Mouse (Mus musculus) liver, embryonic 13.5 days (tissue): ENCODE results near the gene Gal. TPM values are rescaled to one million over a fixed set of nuclear protein-coding genes. Genes with fewer than 3 reads are reported as not detected.

Source experiments
- ATAC-seq: fragments of 200-750 bp; cut with Nextera tagmentation; 2 replicates; pipeline ENCODE4 v1.8.0; 2017; ENCODE audit warnings: low read depth, mild to moderate bottlenecking, moderate number of reproducible peaks, moderate library complexity
- DNase-seq: peaks from one replicate; pipeline ENCODE4 v3.0.0; 2022
- H3K27ac ChIP-seq: fragments of 300-500 bp; sonication (generic); 2 replicates; pipeline ENCODE4 v1.5.1; 2015; ENCODE audit warnings: moderate library complexity, mild to moderate bottlenecking, inconsistent platforms
- H3K27me3 ChIP-seq: fragments of 300-500 bp; sonication (generic); 2 replicates; pipeline ENCODE4 v1.6.1; 2015; ENCODE audit warnings: mild to moderate bottlenecking, inconsistent platforms
- H3K36me3 ChIP-seq: fragments of 300-500 bp; sonication (generic); 2 replicates; pipeline ENCODE4 v1.6.1; 2015; ENCODE audit warnings: mild to moderate bottlenecking, inconsistent platforms
- H3K4me1 ChIP-seq: fragments of 300-500 bp; sonication (generic); replicated peaks from 2 replicates; pipeline ENCODE4 v1.6.1; 2015; ENCODE audit warnings: inconsistent platforms
- H3K4me2 ChIP-seq: fragments of 300-500 bp; sonication (generic); 2 replicates; pipeline ENCODE4 v1.6.1; 2015; ENCODE audit warnings: inconsistent platforms, mild to moderate bottlenecking, moderate library complexity
- H3K4me3 ChIP-seq: fragments of 300-500 bp; sonication (generic); replicated peaks from 2 replicates; pipeline ENCODE4 v1.5.1; 2015; ENCODE audit warnings: mild to moderate bottlenecking, inconsistent platforms
- H3K9ac ChIP-seq: fragments of 300-500 bp; sonication (generic); 2 replicates; pipeline ENCODE4 v1.6.1; 2015; ENCODE audit warnings: mild to moderate bottlenecking, inconsistent platforms
- H3K9me3 ChIP-seq: fragments of 300-500 bp; sonication (generic); replicated peaks from 2 replicates; pipeline ENCODE4 v1.6.1; 2016; ENCODE audit warnings: inconsistent platforms
- WGBS: fragments of 180-500 bp; shearing (Covaris S2); methylation state at CpG from one replicate; pipeline ENCODE4 v1.1.7; 2015; ENCODE audit not compliant: insufficient replicate concordance; 5-methylcytosine and 5-hydroxymethylcytosine counted together
- polyA plus RNA-seq: library from polyadenylated mRNA; unstranded; fragments of >200 nt; fragmentation: Nextera tagmentation; extraction: Ambion mirVana; gene quantifications from 2 replicates; pipeline ENCODE4 v1.2.1, GENCODE M21; 2015

The Gal gene
- polyA plus RNA-seq, 1 experiment from 2014 or later: not detected

DNA sequence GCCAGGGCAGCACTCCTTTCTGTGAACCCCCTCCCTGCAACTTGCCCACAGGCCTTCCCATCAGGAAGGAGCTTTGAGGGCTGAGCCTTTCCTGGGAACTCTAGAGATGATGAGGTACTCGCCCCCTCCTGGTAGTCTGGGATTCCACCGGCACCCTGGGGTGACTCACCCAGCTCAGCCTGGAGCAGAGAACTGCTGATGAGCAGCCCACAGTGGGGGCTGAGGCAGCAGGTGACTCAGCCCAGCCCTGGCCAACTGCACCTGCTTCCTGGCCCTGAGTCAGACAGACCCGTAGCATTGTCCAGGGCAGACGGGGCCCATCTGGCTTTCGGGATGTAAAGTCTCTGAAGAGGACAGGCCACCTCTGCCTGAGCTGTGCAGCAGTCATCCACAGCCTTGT is 4.9 kb upstream of the Gal start:
- DNase-seq: no peak
- Histone ChIP-seq H3K36me3 (no peaks in the 10 kb centered on the region), H3K4me1 (0 out of 2 replicates have a peak, but pooled peaks cover 4% of the 10 kb centered on the region), H3K9ac (no peak overlapping the region), H3K4me3 (no peak overlapping the region), H3K9me3 (no peaks in the 10 kb centered on the region), H3K27ac (no peak overlapping the region), H3K27me3 (peaks cover 25% of the 10 kb centered on the region), H3K4me2 (no peak overlapping the region)
- no peak for ATAC-seq
- 50% methylated on average over 5 of the region's 5 CpGs for WGBS

DNA sequence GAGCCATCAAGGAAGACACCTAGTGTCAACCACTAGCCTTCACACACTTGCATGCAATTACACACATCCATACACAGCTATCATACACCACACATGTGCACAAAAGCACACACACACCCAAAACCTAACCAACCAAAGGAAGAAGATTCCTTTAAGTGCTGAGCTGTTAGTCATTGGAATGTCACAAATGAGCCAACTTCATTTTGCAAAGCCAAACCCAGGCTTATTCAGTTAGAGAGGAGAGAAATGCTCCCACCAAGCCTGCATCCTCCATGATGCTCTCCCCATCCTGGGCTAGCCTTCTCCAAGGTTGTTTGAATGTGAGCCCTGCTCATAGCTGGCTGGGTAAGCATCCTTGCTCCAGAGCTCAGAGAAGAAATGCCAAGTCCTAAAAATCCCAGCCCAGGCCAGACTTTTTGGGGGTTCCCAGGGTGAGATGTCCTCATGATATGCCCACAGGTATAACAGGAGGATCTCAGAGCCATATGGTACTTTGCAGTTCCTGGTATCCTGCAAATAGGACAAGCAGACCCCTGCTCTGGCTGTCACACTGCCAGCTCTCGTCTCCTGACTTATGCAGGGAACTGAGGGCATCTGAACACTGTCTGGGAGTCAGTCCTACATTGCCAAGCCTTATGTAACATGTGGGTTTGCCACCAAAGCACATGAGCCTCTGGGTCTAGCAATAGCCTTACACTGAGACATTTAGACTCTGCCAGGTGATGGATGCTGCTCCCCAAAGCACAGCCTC is 8.6 kb downstream of the Gal start:
- no peak for DNase-seq
- no peaks in the 10 kb centered on the region for H3K36me3 ChIP-seq
- no peak overlapping the region for H3K27ac ChIP-seq
- H3K9ac ChIP-seq: no peak overlapping the region
- H3K4me2 ChIP-seq: no peak overlapping the region
- ATAC-seq: no peak
- peaks cover 6% of the 10 kb centered on the region; the same call in 1 of the 2 replicates for H3K27me3 ChIP-seq
- no peak overlapping the region for H3K4me3 ChIP-seq
- 29% methylated on average over 1 of the region's 1 CpGs for WGBS
- H3K9me3 ChIP-seq: no peaks in the 10 kb centered on the region
- H3K4me1 ChIP-seq: no peaks in the 10 kb centered on the region

DNA sequence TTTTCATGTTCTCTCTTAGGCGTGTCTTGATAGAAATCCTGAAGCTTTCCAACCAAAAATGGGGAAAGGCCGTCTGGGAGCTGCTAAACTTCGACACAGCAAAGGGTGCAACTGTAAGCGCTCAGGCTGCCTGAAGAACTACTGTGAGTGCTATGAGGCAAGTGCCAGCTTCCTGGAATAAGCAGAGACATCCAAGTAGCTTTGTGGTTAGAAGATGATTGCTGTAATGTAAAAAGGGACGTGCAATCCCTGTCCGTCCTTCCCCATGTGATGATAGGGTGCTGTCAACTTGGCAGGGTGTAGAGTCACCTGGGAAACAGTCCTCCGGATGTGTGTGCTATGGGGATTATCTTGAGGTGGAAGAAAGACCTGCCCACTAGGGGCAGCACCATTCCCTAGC is 10.3 kb downstream of the Gal start:
- no peak overlapping the region for H3K4me3 ChIP-seq
- H3K27ac ChIP-seq: no peak overlapping the region
- H3K9ac ChIP-seq: no peak overlapping the region
- H3K4me2 ChIP-seq: no peak overlapping the region
- H3K27me3 ChIP-seq: no peaks in the 10 kb centered on the region
- no peak for DNase-seq
- no peaks in the 10 kb centered on the region for H3K36me3 ChIP-seq
- H3K9me3 ChIP-seq: no peaks in the 10 kb centered on the region
- no peak for ATAC-seq
- no peaks in the 10 kb centered on the region for H3K4me1 ChIP-seq
- 53% methylated on average over 7 of the region's 7 CpGs for WGBS

DNA sequence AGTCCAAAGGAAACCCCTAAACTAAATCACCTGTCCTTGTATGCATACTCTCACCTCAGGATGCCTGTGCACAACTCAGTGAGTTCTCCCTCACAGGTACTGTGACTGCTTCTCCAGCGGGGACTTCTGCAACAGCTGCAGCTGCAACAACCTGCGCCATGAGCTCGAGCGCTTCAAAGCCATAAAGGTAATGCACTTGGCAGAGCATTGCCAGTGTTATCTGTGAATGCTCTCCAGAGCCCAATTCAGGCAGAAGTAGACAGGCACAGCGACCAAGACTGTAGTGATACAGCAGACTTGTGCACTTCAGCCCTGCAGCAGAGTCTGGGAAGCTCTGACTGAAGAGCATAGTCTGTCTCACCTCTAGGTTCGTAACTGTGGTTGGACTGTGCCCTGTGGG is 12.0 kb downstream of the Gal start:
- Histone ChIP-seq H3K9ac (no peak overlapping the region), H3K27ac (no peak overlapping the region), H3K27me3 (no peaks in the 10 kb centered on the region), H3K4me3 (no peak overlapping the region), H3K4me1 (no peaks in the 10 kb centered on the region), H3K4me2 (no peak overlapping the region), H3K9me3 (no peaks in the 10 kb centered on the region), H3K36me3 (no peaks in the 10 kb centered on the region)
- ATAC-seq (no peak), DNase-seq (no peak)
- WGBS: 74% methylated on average over 6 of the region's 6 CpGs

DNA sequence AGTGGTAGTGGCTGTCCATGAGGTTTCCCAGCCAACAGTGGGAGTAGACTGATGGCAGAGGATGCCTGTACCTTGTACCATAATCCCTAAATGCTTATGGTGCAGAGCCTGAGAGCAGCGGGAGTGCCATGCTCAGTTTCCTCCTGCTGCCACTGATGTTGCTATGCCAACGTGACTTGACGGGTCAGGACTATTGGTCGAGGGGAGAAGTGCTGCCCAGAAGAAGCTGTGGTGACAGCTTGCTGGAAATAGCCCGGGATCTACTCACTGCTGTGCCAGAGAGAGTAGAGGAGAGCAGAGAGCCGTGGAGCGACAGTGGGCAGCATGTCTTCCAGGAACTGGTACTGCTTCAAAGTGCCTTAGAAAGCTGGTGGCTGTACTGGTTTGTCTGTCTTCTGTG is 12.4 kb downstream of the Gal start:
- H3K4me3 ChIP-seq: no peak overlapping the region
- no peak overlapping the region for H3K9ac ChIP-seq
- no peak overlapping the region for H3K4me2 ChIP-seq
- H3K36me3 ChIP-seq: no peaks in the 10 kb centered on the region
- no peak overlapping the region for H3K27ac ChIP-seq
- H3K27me3 ChIP-seq: no peaks in the 10 kb centered on the region
- DNase-seq (no peak), ATAC-seq (no peak)
- no peaks in the 10 kb centered on the region for H3K9me3 ChIP-seq
- 45% methylated on average over 7 of the region's 7 CpGs for WGBS
- H3K4me1 ChIP-seq: no peaks in the 10 kb centered on the region

DNA sequence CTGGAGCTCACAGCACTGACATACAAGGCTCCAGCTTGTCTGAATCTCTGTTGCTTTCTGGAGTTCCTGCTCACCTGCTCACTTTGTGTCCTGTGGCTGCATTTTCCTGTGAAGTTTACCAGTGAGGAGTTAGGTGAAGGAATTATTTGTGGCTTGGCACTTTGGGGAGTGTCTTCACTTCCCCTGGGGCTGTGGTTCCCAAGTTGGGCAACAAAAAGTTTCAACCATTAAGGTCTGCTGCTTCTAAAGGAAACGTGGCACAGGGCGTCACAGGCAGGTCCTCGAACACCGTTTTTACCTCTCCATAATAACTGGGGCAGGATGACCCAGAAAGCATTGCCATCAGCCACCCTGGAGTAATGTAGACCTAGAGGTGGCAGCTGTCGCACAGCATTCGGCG is 12.8 kb downstream of the Gal start:
- DNase-seq: no peak
- no peak for ATAC-seq
- no peak overlapping the region for H3K9ac ChIP-seq
- no peak overlapping the region for H3K27ac ChIP-seq
- H3K27me3 ChIP-seq: no peaks in the 10 kb centered on the region
- H3K4me3 ChIP-seq: no peak overlapping the region
- H3K36me3 ChIP-seq: no peaks in the 10 kb centered on the region
- no peak overlapping the region for H3K4me2 ChIP-seq
- no peaks in the 10 kb centered on the region for H3K4me1 ChIP-seq
- 70% methylated on average over 7 of the region's 7 CpGs for WGBS
- H3K9me3 ChIP-seq: no peaks in the 10 kb centered on the region

DNA sequence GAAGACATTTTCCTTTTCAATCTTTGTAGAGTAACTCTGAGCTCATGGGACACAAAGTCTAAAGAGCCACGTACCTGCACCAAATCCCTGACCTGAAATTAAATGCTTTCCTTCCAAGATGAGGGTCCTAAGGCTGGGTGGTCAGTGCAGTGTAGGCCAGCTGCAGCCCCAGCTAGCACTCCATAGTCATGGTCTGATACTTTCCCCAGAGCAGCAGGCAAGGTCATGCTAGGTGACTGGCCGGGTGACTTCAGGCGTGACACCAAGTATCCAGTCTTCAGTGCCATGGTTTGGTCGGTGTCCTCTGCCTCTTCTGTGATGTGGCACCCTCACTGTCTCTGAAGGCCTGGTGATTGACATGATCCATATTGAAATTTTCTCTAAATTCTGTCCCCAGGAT is 14.3 kb downstream of the Gal start:
- ATAC-seq: no peak
- Histone ChIP-seq H3K27me3 (no peaks in the 10 kb centered on the region), H3K4me3 (no peak overlapping the region), H3K36me3 (no peaks in the 10 kb centered on the region), H3K4me2 (no peak overlapping the region), H3K9ac (no peak overlapping the region), H3K9me3 (no peaks in the 10 kb centered on the region), H3K27ac (no peak overlapping the region), H3K4me1 (no peaks in the 10 kb centered on the region)
- DNase-seq: no peak
- 76% methylated on average over 4 of the region's 4 CpGs for WGBS

DNA sequence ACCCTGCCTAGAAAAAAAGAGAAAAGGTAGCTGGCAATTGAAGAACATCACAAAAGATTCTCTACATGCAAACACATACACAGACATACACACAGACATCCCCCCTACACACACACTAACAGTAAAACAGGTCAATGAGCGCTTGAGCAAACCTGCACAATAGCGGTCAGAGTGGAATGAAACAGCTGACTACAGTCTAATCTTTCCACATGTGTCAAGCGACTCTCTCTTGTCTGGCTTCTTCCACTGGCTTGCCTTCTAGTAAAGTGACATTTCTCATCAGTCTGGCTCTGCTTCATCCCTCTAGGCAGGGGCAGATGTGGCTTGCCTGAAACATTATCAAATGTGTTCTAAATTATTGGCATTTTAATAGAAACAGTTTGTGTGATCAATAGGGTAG is 20.1 kb downstream of the Gal start:
- H3K27me3 ChIP-seq: 0 out of 2 replicates have a peak, but pooled peaks cover 2% of the 10 kb centered on the region
- H3K27ac ChIP-seq: no peak overlapping the region
- H3K9me3 ChIP-seq: peaks cover 5% of the 10 kb centered on the region; the same call in 1 of the 2 replicates
- peaks cover 22% of the 10 kb centered on the region for H3K4me1 ChIP-seq
- no peak overlapping the region for H3K4me3 ChIP-seq
- H3K9ac ChIP-seq: no peak overlapping the region
- 71% methylated on average over 3 of the region's 3 CpGs for WGBS
- ATAC-seq: no peak
- H3K4me2 ChIP-seq: no peak overlapping the region
- DNase-seq: no peak
- no peaks in the 10 kb centered on the region for H3K36me3 ChIP-seq

DNA sequence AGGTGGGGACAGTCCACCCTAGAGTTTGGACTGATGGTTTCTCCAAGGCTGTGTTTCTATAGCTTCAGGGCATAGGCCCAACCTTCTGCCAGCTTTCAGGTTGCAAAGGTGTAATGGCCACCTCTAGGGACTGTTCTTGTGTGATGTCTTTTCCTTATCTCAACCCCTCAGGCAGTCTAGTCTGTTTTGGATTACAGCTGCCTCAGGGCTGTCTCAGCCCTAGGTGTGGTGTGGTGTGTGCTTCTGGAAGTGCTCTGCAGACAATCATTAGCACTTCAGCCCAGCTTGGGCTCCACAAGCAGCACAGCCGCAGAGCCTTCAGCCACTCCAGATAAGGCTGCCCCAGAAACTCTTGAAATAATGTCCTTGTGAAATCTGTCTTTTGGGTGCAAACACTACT is 22.0 kb downstream of the Gal start:
- H3K36me3 ChIP-seq: no peaks in the 10 kb centered on the region
- H3K9me3 ChIP-seq: peaks cover 5% of the 10 kb centered on the region; the same call in 1 of the 2 replicates
- H3K9ac ChIP-seq: no peak overlapping the region
- H3K27ac ChIP-seq: peak overlapping the region; percentile 25
- DNase-seq (peak; percentile 58), ATAC-seq (peak; percentile 75)
- H3K27me3 ChIP-seq: 0 out of 2 replicates have a peak, but pooled peaks cover 2% of the 10 kb centered on the region
- H3K4me1 ChIP-seq: peaks cover 34% of the 10 kb centered on the region
- H3K4me3 ChIP-seq: no peak overlapping the region
- WGBS: 4% methylated on average over 1 of the region's 1 CpGs
- no peak overlapping the region for H3K4me2 ChIP-seq

DNA sequence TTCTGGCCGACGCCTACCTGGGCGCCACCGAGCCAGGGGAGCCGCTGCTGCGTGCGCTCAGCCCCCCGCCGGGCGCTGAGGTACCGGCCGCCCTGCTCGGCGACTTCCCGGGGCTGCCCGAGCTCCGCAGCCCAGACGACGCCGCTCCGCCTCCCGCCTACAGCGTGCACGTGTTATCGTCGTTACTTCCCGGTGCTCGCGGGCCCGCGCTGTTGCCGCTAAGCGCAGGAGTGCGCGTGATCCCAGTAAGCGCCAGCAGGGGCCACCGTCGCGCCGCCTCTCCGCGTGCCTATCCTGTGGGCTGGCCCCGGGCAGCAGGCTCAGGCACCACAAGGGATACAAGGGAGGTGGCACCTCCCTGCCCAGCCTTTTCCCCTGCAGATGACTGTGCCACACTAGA is 25.3 kb downstream of the Gal start:
- Histone ChIP-seq H3K27ac (peak overlapping the region; percentile 69), H3K9ac (peak overlapping the region; percentile 71), H3K4me3 (peak overlapping the region; percentile 60), H3K9me3 (peaks cover 5% of the 10 kb centered on the region; the same call in 1 of the 2 replicates), H3K36me3 (peaks cover 3% of the 10 kb centered on the region; the same call in 1 of the 2 replicates), H3K4me1 (peaks cover 34% of the 10 kb centered on the region), H3K4me2 (peak overlapping the region; percentile 83), H3K27me3 (0 out of 2 replicates have a peak, but pooled peaks cover 2% of the 10 kb centered on the region)
- ATAC-seq: peak; percentile 87
- under 1% methylated on average over 43 of the region's 43 CpGs for WGBS
- DNase-seq: peak; percentile 80

DNA sequence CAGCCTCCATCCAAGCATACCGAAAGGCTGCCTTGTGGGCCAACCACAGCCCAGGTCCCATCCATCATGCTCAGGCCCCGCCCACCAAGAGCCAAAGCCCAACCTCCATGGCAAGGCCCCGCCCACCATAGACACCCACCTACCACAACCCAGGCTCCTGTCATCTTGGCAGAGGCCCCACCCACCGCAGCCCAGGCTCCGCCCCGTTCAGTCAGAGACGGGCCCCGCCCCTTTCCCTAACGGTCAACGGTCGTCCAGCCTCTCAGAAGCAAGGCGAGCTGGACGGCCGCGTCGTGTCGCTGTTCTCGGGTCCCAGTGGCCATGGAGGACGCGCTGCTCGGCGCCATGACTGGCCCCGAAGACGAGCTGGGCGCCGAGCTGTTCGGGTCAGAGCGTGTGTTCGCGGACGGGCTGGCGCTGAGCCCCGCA is 25.7 kb downstream of the Gal start, which contains the start of gene Tesmin:
Gene Tesmin (plus strand): TSS at position 229 of the 429 bp plus-strand sequence.
- peaks cover 34% of the 10 kb centered on the region for H3K4me1 ChIP-seq
- H3K4me2 ChIP-seq: peak within 1 kb of the TSS; percentile 83
- H3K4me3 ChIP-seq: peak within 1 kb of the TSS; percentile 60
- DNase-seq: peak; percentile 83
- WGBS: 2% methylated on average over 33 of the region's 33 CpGs
- ATAC-seq: peak; percentile 76
- H3K27me3 ChIP-seq: no peaks in the 10 kb centered on the region
- H3K9ac ChIP-seq: peak within 1 kb of the TSS; percentile 71
- H3K27ac ChIP-seq: peak within 1 kb of the TSS; percentile 69
- H3K36me3 ChIP-seq: peaks cover 6% of the 10 kb centered on the region; the same call in 1 of the 2 replicates
- H3K9me3 ChIP-seq: peaks cover 5% of the 10 kb centered on the region; the same call in 1 of the 2 replicates

DNA sequence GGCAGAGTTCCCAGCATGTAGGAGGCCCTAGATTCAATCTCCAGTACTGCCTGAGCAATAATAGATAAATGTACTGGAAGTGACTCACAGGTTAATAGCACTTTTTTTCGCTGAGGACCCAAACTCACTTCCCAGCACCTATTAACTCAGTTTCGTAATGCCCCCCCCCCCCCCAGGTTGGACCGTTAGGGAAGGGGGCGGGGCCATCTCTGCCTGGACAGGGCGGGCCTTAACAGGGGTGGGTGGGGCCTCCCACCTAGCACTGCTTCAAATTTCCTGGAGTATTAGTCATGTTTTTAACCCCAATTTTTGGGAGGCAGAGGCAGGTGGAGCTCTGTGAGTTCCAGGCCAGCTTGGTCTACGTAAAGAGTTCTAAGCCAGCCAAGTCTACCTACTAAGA is 26.3 kb downstream of the Gal start:
- 51% methylated on average over 6 of the region's 6 CpGs for WGBS
- Histone ChIP-seq H3K36me3 (peaks cover 6% of the 10 kb centered on the region; the same call in 1 of the 2 replicates), H3K4me3 (no peak overlapping the region), H3K4me2 (peak overlapping the region; percentile 83), H3K9me3 (peaks cover 5% of the 10 kb centered on the region; the same call in 1 of the 2 replicates), H3K27ac (no peak overlapping the region), H3K4me1 (peaks cover 34% of the 10 kb centered on the region), H3K27me3 (no peaks in the 10 kb centered on the region), H3K9ac (no peak overlapping the region)
- no peak for DNase-seq
- no peak for ATAC-seq
